Mouse (Mus musculus): ENCODE measurements around the gene Exoc3l2.

GRCm38 (mm10) chr7:19416590-19416989 lies 46.5 kb upstream of the Exoc3l2 start:
- TF ChIP-seq CTCF (IDR thresholded peaks at IDR 0.05; ENCODE audit: low read depth) (no peak), EP300 (optimal IDR thresholded peaks at IDR 0.05) (no peak)
